8 mouse cellular contexts compared by ENCODE assay signal in genomic region chr2:132582227-132582626, GRCm38 (mm10). TPM values are rescaled to one million over a fixed set of nuclear protein-coding genes. Genes with fewer than 3 reads are reported as not detected.
DNase-seq lines count a peak whose midpoint lies in the region; ATAC-seq lines count a peak whose summit lies in the region.

No protein-coding gene starts in this region.

- peak; percentile 97 for DNase-seq in heart, adult 11 months
- DNase-seq in heart, embryonic 10.5 days (ENCODE audit: low spot score), result no peak
- peak; percentile 70 to 85 for DNase-seq in cerebellum, postnatal 4 days (ENCODE audit: low spot score in 2 of 2)
- peak; percentile 82 to 88 for DNase-seq in kidney, postnatal 4 days
- peak; percentile 84 for DNase-seq in right cerebral cortex, postnatal 14 days

- no peak overlapping the region for H3K27ac ChIP-seq in heart, embryonic 10.5 days
- peak overlapping the region; percentile 42; the same call in 1 of the 2 replicates for H3K27ac ChIP-seq in heart, embryonic 11.5 days (ENCODE audit: low read depth, low read length)
- H3K27ac ChIP-seq in lung, embryonic 16.5 days (ENCODE audit: low read length), result peak overlapping the region; percentile 77

- no peaks in the 10 kb centered on the region for H3K27me3 ChIP-seq in heart, embryonic 10.5 days (ENCODE audit: insufficient read depth, poor library complexity, severe bottlenecking)
- no peaks in the 10 kb centered on the region for H3K27me3 ChIP-seq in heart, embryonic 11.5 days (ENCODE audit: control insufficient read depth, insufficient read depth, low read length)
- H3K27me3 ChIP-seq in lung, embryonic 16.5 days (ENCODE audit: control insufficient read depth, insufficient read depth, low read depth, low read length), result no peaks in the 10 kb centered on the region

- H3K4me3 ChIP-seq in heart, embryonic 10.5 days, result no peak overlapping the region
- H3K4me3 ChIP-seq in heart, embryonic 11.5 days (ENCODE audit: low read depth, low read length), result no peak overlapping the region
- no peak overlapping the region for H3K4me3 ChIP-seq in lung, embryonic 16.5 days (ENCODE audit: low read length)

- H3K36me3 ChIP-seq in heart, embryonic 10.5 days, result no peaks in the 10 kb centered on the region
- no peaks in the 10 kb centered on the region for H3K36me3 ChIP-seq in heart, embryonic 11.5 days (ENCODE audit: control insufficient read depth, insufficient read depth, low read length)
- H3K36me3 ChIP-seq in lung, embryonic 16.5 days (ENCODE audit: control insufficient read depth, insufficient read depth, low read length), result no peaks in the 10 kb centered on the region

- no peak overlapping the region for H3K9ac ChIP-seq in heart, embryonic 11.5 days (ENCODE audit: low read depth, low read length)
- no peak overlapping the region for H3K9ac ChIP-seq in lung, embryonic 16.5 days (ENCODE audit: low read length)

- ATAC-seq in heart, embryonic 11.5 days (replicated peaks; ENCODE audit: insufficient number of reproducible peaks, low FRiP score, low TSS enrichment), result no peak
- no peak for ATAC-seq in lung, embryonic 16.5 days (ENCODE audit: low read depth)
- ATAC-seq in inflammation-experienced regulatory T-cells, adult 6 months, result no peak

- 0 out of 2 replicates have a peak, but pooled peaks cover 4% of the 10 kb centered on the region for H3K4me1 ChIP-seq in heart, embryonic 10.5 days
- H3K4me1 ChIP-seq in heart, embryonic 11.5 days (ENCODE audit: control insufficient read depth, insufficient read depth, low read length), result peaks cover 7% of the 10 kb centered on the region
- peaks cover 11% of the 10 kb centered on the region for H3K4me1 ChIP-seq in lung, embryonic 16.5 days (replicated peaks; ENCODE audit: control insufficient read depth, insufficient read depth, low read length)

- 62% methylated on average over 4 of the region's 4 CpGs for WGBS in heart, embryonic 10.5 days
- 55% methylated on average over 4 of the region's 4 CpGs for WGBS in heart, embryonic 11.5 days (ENCODE audit: insufficient replicate concordance)
- 26% methylated on average over 4 of the region's 4 CpGs for WGBS in lung, embryonic 16.5 days

- no peaks in the 10 kb centered on the region for H3K9me3 ChIP-seq in heart, embryonic 10.5 days
- H3K9me3 ChIP-seq in heart, embryonic 11.5 days (replicated peaks; ENCODE audit: control insufficient read depth, low read length), result no peaks in the 10 kb centered on the region
- H3K9me3 ChIP-seq in lung, embryonic 16.5 days (ENCODE audit: control insufficient read depth, low read length), result no peaks in the 10 kb centered on the region

- H3K4me2 ChIP-seq in heart, embryonic 11.5 days, result no peak overlapping the region
- H3K4me2 ChIP-seq in lung, embryonic 16.5 days (ENCODE audit: low read depth, low read length), result no peak overlapping the region

RNA-seq across cellular contexts. Expression of gene Gpcpd1, which starts 5.3 kb away (rescaled TPM):
- 28.0 and 32.6 TPM in 2 replicates for polyA plus RNA-seq in heart, embryonic 10.5 days (2016; fragmentation: Nextera tagmentation; extraction: Ambion mirVana)
- polyA plus RNA-seq in heart, embryonic 11.5 days (2014; fragmentation: Nextera tagmentation; extraction: Ambion mirVana), result 31.6 and 36.5 TPM in 2 replicates
- 28.7 and 31.3 TPM in 2 replicates for polyA plus RNA-seq in lung, embryonic 16.5 days (2015; fragmentation: Nextera tagmentation; extraction: Ambion mirVana)
- polyA plus RNA-seq in inflammation-experienced regulatory T-cells, adult 6 months (2017; shearing (Covaris generic)), result 10 to 100 TPM; 53.3 to 61.3 (median 53.8) TPM
